14 mouse cellular contexts compared by ENCODE assay signal in the genomic region with DNA sequence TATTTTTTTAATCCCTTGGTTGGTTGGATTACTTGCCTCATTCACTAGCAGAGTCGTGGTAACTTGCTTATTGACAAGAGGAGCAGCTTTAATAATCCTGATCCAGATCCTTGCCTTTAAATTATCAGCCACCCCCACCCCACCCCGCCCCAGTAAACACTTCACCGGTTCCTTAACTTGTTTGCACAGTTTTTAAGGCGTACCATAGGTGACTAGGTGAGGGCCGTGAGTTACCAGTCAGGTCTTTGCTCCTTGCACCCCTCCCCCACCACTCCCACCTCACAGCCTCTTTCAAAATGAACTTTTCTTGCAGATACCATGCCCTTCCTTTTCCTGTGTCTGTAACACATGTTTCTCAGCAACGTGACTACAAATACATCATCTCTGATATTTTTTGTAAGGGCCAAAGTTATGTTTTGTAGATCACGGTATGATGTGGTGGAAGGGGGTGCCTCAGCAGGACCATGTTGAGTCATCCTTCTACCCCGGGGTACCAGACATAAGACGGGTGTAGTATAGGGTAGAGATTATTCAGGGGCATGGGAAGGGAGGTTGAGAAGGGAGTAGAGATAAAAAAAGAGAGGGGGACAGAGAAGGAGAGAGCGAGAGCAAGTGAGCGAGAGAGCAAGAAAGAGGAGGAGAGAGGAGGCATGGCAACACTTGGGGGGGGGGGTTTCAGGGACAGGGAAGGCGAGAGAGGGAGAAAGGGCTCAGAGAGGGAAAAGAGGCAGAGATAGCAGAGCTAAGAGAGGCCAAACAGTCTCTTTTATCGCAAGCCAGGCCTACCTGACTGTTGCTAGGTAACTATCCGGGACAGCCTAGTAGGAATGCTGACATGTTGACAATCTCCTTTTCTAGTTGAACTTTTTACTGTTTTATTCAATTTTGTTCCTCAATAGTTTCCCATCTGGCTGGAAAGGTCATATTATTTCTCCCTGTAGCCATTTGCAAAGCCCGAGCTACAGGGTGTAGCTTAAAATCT. TPM values are rescaled to one million over a fixed set of nuclear protein-coding genes. Genes with fewer than 3 reads are reported as not detected.
DNase-seq lines count a peak whose midpoint lies in the region; ATAC-seq and TF ChIP-seq lines count a peak whose summit lies in the region.
"Had no signal": no experiment of that assay in that cellular context is flagged by ENCODE, and none has a peak within 500 bp of the region (broad histone marks: within the 10 kb centered on the region; RNA-seq: fewer than 3 reads in every experiment).

No protein-coding gene starts in this region.

- H3K27me3 ChIP-seq in heart, postnatal 0 days (ENCODE audit: control insufficient read depth, insufficient read depth, low read length): no peaks in the 10 kb centered on the region
- H3K27me3 ChIP-seq in MEL (ENCODE audit: control insufficient read depth in 1 of 2, insufficient read depth in 2 of 2, low read length in 2 of 2): peaks cover 0 to 2% of the 10 kb centered on the region in 2 experiments; a peak in 2 of 4 replicates
- no peaks in the 10 kb centered on the region for H3K27me3 ChIP-seq in liver, embryonic 16.5 days (ENCODE audit: control insufficient read depth, insufficient read depth, low read depth, low read length)
- H3K27me3 ChIP-seq: limb, embryonic 12.5 days; midbrain, embryonic 12.5 days; neural tube, embryonic 13.5 days had no signal

- no peaks in the 10 kb centered on the region for H3K36me3 ChIP-seq in heart, postnatal 0 days (replicated peaks; ENCODE audit: control insufficient read depth, insufficient read depth, low read length)
- H3K36me3 ChIP-seq in MEL (ENCODE audit: control insufficient read depth in 1 of 2, insufficient read depth in 2 of 2, low read length in 2 of 2): peaks cover 0 to 5% of the 10 kb centered on the region in 2 experiments; a peak in 2 of 4 replicates
- H3K36me3 ChIP-seq in liver, embryonic 16.5 days (ENCODE audit: control insufficient read depth, insufficient read depth): no peaks in the 10 kb centered on the region
- H3K36me3 ChIP-seq: limb, embryonic 12.5 days; midbrain, embryonic 12.5 days; neural tube, embryonic 13.5 days had no signal

- intact Hi-C loops in heart, postnatal 36 days (cut with DNase I): no loop called here

- H3K4me3 ChIP-seq in heart, postnatal 0 days (ENCODE audit: low read depth, low read length): no peak overlapping the region
- H3K4me3 ChIP-seq in MEL (ENCODE audit: control insufficient read depth in 1 of 2, insufficient read depth in 1 of 2, low read depth in 2 of 2, low read length in 2 of 2): peak overlapping the region; percentile 43 to 78
- peak overlapping the region; percentile 31 for H3K4me3 ChIP-seq in liver, embryonic 16.5 days (ENCODE audit: low read depth, low read length)
- H3K4me3 ChIP-seq: gastrocnemius, adult 2 months; limb, embryonic 12.5 days; midbrain, embryonic 12.5 days; neural tube, embryonic 13.5 days had no signal

- no peak for TF ChIP-seq EP300 in heart, postnatal 0 days (IDR thresholded peaks at IDR 0.05; ENCODE audit: low read depth)
- peak in 1 of 2 experiments; percentile 39; a peak in 2 of 4 replicates for TF ChIP-seq EP300 in MEL (IDR thresholded peaks at IDR 0.05; ENCODE audit: low read depth in 1 of 2, low read length in 2 of 2)

- H3K9me3 ChIP-seq in heart, postnatal 0 days (replicated peaks; ENCODE audit: control insufficient read depth, low read length): no peaks in the 10 kb centered on the region
- no peaks in the 10 kb centered on the region for H3K9me3 ChIP-seq in MEL (replicated peaks; ENCODE audit: insufficient read depth, low read length)
- H3K9me3 ChIP-seq in liver, embryonic 16.5 days (replicated peaks; ENCODE audit: control insufficient read depth, low read length): no peaks in the 10 kb centered on the region
- H3K9me3 ChIP-seq: limb, embryonic 12.5 days; midbrain, embryonic 12.5 days; neural tube, embryonic 13.5 days had no signal

- no peaks in the 10 kb centered on the region for H3K79me2 ChIP-seq in MEL (ENCODE audit: control insufficient read depth, insufficient read depth, low read length, poor library complexity)

- H3K4me1 ChIP-seq in heart, postnatal 0 days (ENCODE audit: control insufficient read depth, insufficient read depth): peaks cover 13% of the 10 kb centered on the region
- peaks cover 3 to 5% of the 10 kb centered on the region in 2 experiments; a peak in 3 of 4 replicates for H3K4me1 ChIP-seq in MEL (ENCODE audit: control insufficient read depth in 1 of 2, insufficient read depth in 2 of 2, low read length in 2 of 2)
- H3K4me1 ChIP-seq in liver, embryonic 16.5 days (ENCODE audit: control insufficient read depth, low read depth, low read length): peaks cover 52% of the 10 kb centered on the region
- H3K4me1 ChIP-seq: limb, embryonic 12.5 days; midbrain, embryonic 12.5 days; neural tube, embryonic 13.5 days had no signal

- ATAC-seq in heart, postnatal 0 days (ENCODE audit: insufficient read depth, low read depth): no peak
- ATAC-seq in liver, embryonic 16.5 days (ENCODE audit: low read depth): peak; percentile 79
- ATAC-seq: inflammation-experienced regulatory T-cells, adult 6 months had no signal

- DNase-seq in heart, postnatal 0 days (ENCODE audit: low spot score): peak; percentile 31
- no peak for DNase-seq in heart, postnatal 36 days
- peak; percentile 63 for DNase-seq in MEL (ENCODE audit: low read depth, low spot score)
- DNase-seq in c-Kit-positive CD71-positive TER-119-positive erythroid progenitor cells, embryonic 14.5 days (ENCODE audit: low spot score): peak; percentile 74
- no peak for DNase-seq in frontal cortex, postnatal 10 days (ENCODE audit: low spot score in 2 of 2)
- DNase-seq in gastrocnemius, adult 18-20 months (ENCODE audit: low spot score): no peak
- DNase-seq in adrenal gland, postnatal 25 days: no peak
- DNase-seq: gastrocnemius, adult 2 months; thymus, postnatal 4 days had no signal

- WGBS in heart, postnatal 0 days: 46% methylated on average over 14 of the region's 15 CpGs
- WGBS in liver, embryonic 16.5 days (ENCODE audit: insufficient replicate concordance): 30% methylated on average over 14 of the region's 15 CpGs

- TF ChIP-seq CTCF in heart, postnatal 0 days (IDR thresholded peaks at IDR 0.05; ENCODE audit: low read depth): no peak
- no peak for TF ChIP-seq CTCF in MEL (IDR thresholded peaks at IDR 0.05 in 2 of 3, conservative IDR thresholded peaks at IDR 0.05 in 1 of 3; ENCODE audit: control insufficient read depth in 1 of 3, insufficient read depth in 1 of 3, low read depth in 2 of 3, low read length in 3 of 3, poor library complexity in 1 of 3, severe bottlenecking in 1 of 3)

- H3K27ac ChIP-seq in heart, postnatal 0 days (ENCODE audit: low read depth): 0 out of 2 replicates have a peak overlapping the region, but pooled peaks have one; percentile 25
- peak overlapping the region; percentile 34 for H3K27ac ChIP-seq in MEL (ENCODE audit: control insufficient read depth, low read depth, low read length)
- H3K27ac ChIP-seq in liver, embryonic 16.5 days (ENCODE audit: low read length): peak overlapping the region; percentile 99
- H3K27ac ChIP-seq: gastrocnemius, adult 2 months; limb, embryonic 12.5 days; midbrain, embryonic 12.5 days; neural tube, embryonic 13.5 days had no signal

- no peak for TF ChIP-seq RAD21 in MEL (IDR thresholded peaks at IDR 0.05; ENCODE audit: low read depth, low read length)

- no peak overlapping the region for H3K4me2 ChIP-seq in heart, postnatal 0 days (ENCODE audit: low read depth, low read length)
- peak overlapping the region; percentile 58 for H3K4me2 ChIP-seq in liver, embryonic 16.5 days (ENCODE audit: low read depth, low read length)
- H3K4me2 ChIP-seq: limb, embryonic 12.5 days; midbrain, embryonic 12.5 days; neural tube, embryonic 13.5 days had no signal

- no peak for TF ChIP-seq POLR2A in MEL (IDR thresholded peaks at IDR 0.05; ENCODE audit: control insufficient read depth in 1 of 2, insufficient read depth in 1 of 2, low read depth in 1 of 2, low read length in 2 of 2, poor library complexity in 1 of 2)

- no peak overlapping the region; the same call in 1 of the 2 replicates for H3K9ac ChIP-seq in heart, postnatal 0 days (replicated peaks; ENCODE audit: low read depth, low read length)
- H3K9ac ChIP-seq in MEL (ENCODE audit: control insufficient read depth, low read depth, low read length, poor library complexity, severe bottlenecking): peak overlapping the region; percentile 34
- peak overlapping the region; percentile 55 for H3K9ac ChIP-seq in liver, embryonic 16.5 days (ENCODE audit: low read depth, low read length)
- H3K9ac ChIP-seq: limb, embryonic 12.5 days; midbrain, embryonic 12.5 days; neural tube, embryonic 13.5 days had no signal

RNA-seq across cellular contexts. Expression of gene Zkscan3, which starts 12.0 kb away (rescaled TPM):
- total RNA-seq in heart, postnatal 0 days (2014; rRNA removed; ENCODE audit: low replicate concordance): 32.7 and 40.8 TPM in 2 replicates
- 49.1 and 54.5 TPM in 2 replicates for polyA plus RNA-seq in heart, postnatal 0 days (2015; fragmentation: Nextera tagmentation; extraction: Ambion mirVana)
- 10 to 100 TPM; 26.4 to 31.2 TPM for total RNA-seq in heart, postnatal 36 days (2021)
- total RNA-seq in MEL (2012; rRNA removed): 16.9 and 17.8 TPM in 2 replicates
- 10 to 100 TPM in 1 of 2 experiments, not detected in 1; 17.1 TPM for polyA plus RNA-seq in MEL (2012; ENCODE audit: insufficient read depth in 1 of 2, insufficient read length in 2 of 2, low read depth in 1 of 2, low replicate concordance in 2 of 2, missing spikeins in 1 of 2)
- polyA plus RNA-seq in liver, embryonic 16.5 days (2015; fragmentation: Nextera tagmentation; extraction: Ambion mirVana): 28.9 and 30.2 TPM in 2 replicates
- total RNA-seq in gastrocnemius, adult 18-20 months (2021): 10 to 100 TPM; 13.0 to 17.0 TPM
- 79.0 and 81.0 TPM in 2 replicates for total RNA-seq in adrenal gland, postnatal 25 days (2021)

RNA-seq across cellular contexts. Expression of gene Pgbd1, which starts 26.3 kb away (rescaled TPM):
- total RNA-seq in heart, postnatal 0 days (2014; rRNA removed; ENCODE audit: low replicate concordance): 1.7 and 1.9 TPM in 2 replicates
- 1.5 and 2.1 TPM in 2 replicates for polyA plus RNA-seq in heart, postnatal 0 days (2015; fragmentation: Nextera tagmentation; extraction: Ambion mirVana)
- total RNA-seq in heart, postnatal 36 days (2021): under 1 TPM; 0.30 to 0.42 TPM
- total RNA-seq in MEL (2012; rRNA removed): 0.26 and 0.35 TPM in 2 replicates
- polyA plus RNA-seq in MEL (2012; ENCODE audit: insufficient read depth in 1 of 2, insufficient read length in 2 of 2, low read depth in 1 of 2, low replicate concordance in 2 of 2, missing spikeins in 1 of 2): under 1 TPM in 1 of 2 experiments, not detected in 1; 0.25 TPM
- 0.82 and 0.97 TPM in 2 replicates for polyA plus RNA-seq in liver, embryonic 16.5 days (2015; fragmentation: Nextera tagmentation; extraction: Ambion mirVana)
- total RNA-seq in gastrocnemius, adult 18-20 months (2021): under 1 TPM; 0.31 to 0.39 TPM
- total RNA-seq in adrenal gland, postnatal 25 days (2021): 0.48 and 1.1 TPM in 2 replicates

RNA-seq across cellular contexts. Expression of gene Zscan26, which starts 39.0 kb away (rescaled TPM):
- total RNA-seq in heart, postnatal 0 days (2014; rRNA removed; ENCODE audit: low replicate concordance): 14.1 and 17.5 TPM in 2 replicates
- 19.5 and 22.4 TPM in 2 replicates for polyA plus RNA-seq in heart, postnatal 0 days (2015; fragmentation: Nextera tagmentation; extraction: Ambion mirVana)
- 10 to 100 TPM; 20.4 to 23.2 TPM for total RNA-seq in heart, postnatal 36 days (2021)
- total RNA-seq in MEL (2012; rRNA removed): 7.4 and 7.7 TPM in 2 replicates
- 1 to 10 TPM in 1 of 2 experiments, not detected in 1; 8.0 TPM for polyA plus RNA-seq in MEL (2012; ENCODE audit: insufficient read depth in 1 of 2, insufficient read length in 2 of 2, low read depth in 1 of 2, low replicate concordance in 2 of 2, missing spikeins in 1 of 2)
- polyA plus RNA-seq in liver, embryonic 16.5 days (2015; fragmentation: Nextera tagmentation; extraction: Ambion mirVana): 12.0 and 13.3 TPM in 2 replicates
- 10 to 100 TPM; 13.1 to 14.1 TPM for total RNA-seq in gastrocnemius, adult 18-20 months (2021)
- total RNA-seq in adrenal gland, postnatal 25 days (2021): 43.4 and 44.2 TPM in 2 replicates

RNA-seq across cellular contexts. Expression of gene Zscan12, which starts 51.9 kb away (rescaled TPM):
- total RNA-seq in heart, postnatal 0 days (2014; rRNA removed; ENCODE audit: low replicate concordance): 3.6 and 7.8 TPM in 2 replicates
- 5.2 TPM in 2 replicates for polyA plus RNA-seq in heart, postnatal 0 days (2015; fragmentation: Nextera tagmentation; extraction: Ambion mirVana)
- 1 to 10 TPM; 5.3 to 5.8 TPM for total RNA-seq in heart, postnatal 36 days (2021)
- total RNA-seq in MEL (2012; rRNA removed): 9.7 and 11.1 TPM in 2 replicates
- 1 to 10 TPM in 1 of 2 experiments, not detected in 1; 6.8 TPM for polyA plus RNA-seq in MEL (2012; ENCODE audit: insufficient read depth in 1 of 2, insufficient read length in 2 of 2, low read depth in 1 of 2, low replicate concordance in 2 of 2, missing spikeins in 1 of 2)
- 2.7 and 2.9 TPM in 2 replicates for polyA plus RNA-seq in liver, embryonic 16.5 days (2015; fragmentation: Nextera tagmentation; extraction: Ambion mirVana)
- 1 to 10 TPM; 6.8 to 7.6 TPM for total RNA-seq in gastrocnemius, adult 18-20 months (2021)
- total RNA-seq in adrenal gland, postnatal 25 days (2021): 9.8 and 13.3 TPM in 2 replicates

RNA-seq across cellular contexts. Expression of gene Nkapl, which starts 53.8 kb away (rescaled TPM):
- not detected in 2 replicates for total RNA-seq in heart, postnatal 0 days (2014; rRNA removed; ENCODE audit: low replicate concordance)
- 1.8 and 2.1 TPM in 2 replicates for polyA plus RNA-seq in heart, postnatal 0 days (2015; fragmentation: Nextera tagmentation; extraction: Ambion mirVana)
- total RNA-seq in heart, postnatal 36 days (2021): under 1 TPM; 0.67 to 0.76 TPM
- total RNA-seq in MEL (2012; rRNA removed): 0.12 TPM in 1 of 2 replicates, not detected in the other
- under 1 TPM in 1 of 2 experiments, not detected in 1; 0.17 TPM for polyA plus RNA-seq in MEL (2012; ENCODE audit: insufficient read depth in 1 of 2, insufficient read length in 2 of 2, low read depth in 1 of 2, low replicate concordance in 2 of 2, missing spikeins in 1 of 2)
- polyA plus RNA-seq in liver, embryonic 16.5 days (2015; fragmentation: Nextera tagmentation; extraction: Ambion mirVana): 0.79 and 1.0 TPM in 2 replicates
- total RNA-seq in gastrocnemius, adult 18-20 months (2021): under 1 TPM; 0.19 to 0.21 TPM
- total RNA-seq in adrenal gland, postnatal 25 days (2021): 1.7 and 2.1 TPM in 2 replicates

Comparison
In these comparisons a context has a peak if more than half of its experiments do, and no peak if none do; other contexts are left out.
1. DNase-seq: peak in heart, postnatal 0 days (single experiment), MEL (single experiment) and c-Kit-positive CD71-positive TER-119-positive erythroid progenitor cells, embryonic 14.5 days (single experiment); none in heart, postnatal 36 days (0 of 2), frontal cortex, postnatal 10 days (0 of 2), gastrocnemius, adult 18-20 months (single experiment) and adrenal gland, postnatal 25 days (single experiment).
2. H3K27ac ChIP-seq: peak in every context shown above with its lines; median percentile 99 in liver, embryonic 16.5 days; 34 in MEL; 25 in heart, postnatal 0 days.